ENCODE assay signal across 8 mouse cellular contexts in the genomic region with DNA sequence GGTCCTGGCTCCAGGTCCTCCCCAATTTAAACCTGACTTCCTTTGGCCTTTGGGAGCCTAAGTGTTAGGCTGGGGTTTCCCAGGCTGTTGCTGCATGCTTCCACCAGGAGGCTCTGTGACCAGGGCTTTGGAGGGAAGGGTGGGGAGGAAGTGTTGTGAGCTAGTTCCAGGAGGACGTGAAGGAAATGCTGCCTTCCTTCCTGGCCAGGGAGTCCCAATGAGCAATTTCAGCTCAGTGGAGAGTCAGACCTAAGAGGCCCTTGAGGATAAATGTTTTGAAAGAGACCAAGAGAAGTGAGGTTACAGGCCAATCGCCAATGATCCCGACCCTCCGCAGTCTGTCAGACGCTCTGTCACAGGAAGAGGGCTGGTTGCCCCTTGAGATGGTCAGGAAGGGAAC. TPM values are rescaled to one million over a fixed set of nuclear protein-coding genes. Genes with fewer than 3 reads are reported as not detected.
DNase-seq lines count a peak whose midpoint lies in the region; ATAC-seq and TF ChIP-seq lines count a peak whose summit lies in the region.

No protein-coding gene starts in this region.

- no peak for TF ChIP-seq POLR2A in ES-Bruce4 (IDR thresholded peaks at IDR 0.05; ENCODE audit: insufficient read depth, low read length)
- no peak for TF ChIP-seq POLR2A in bone marrow macrophage, adult 2 months (IDR thresholded peaks at IDR 0.05; ENCODE audit: borderline replicate concordance, low read depth, low read length)

- no peak for TF ChIP-seq EP300 in ES-Bruce4 (IDR thresholded peaks at IDR 0.05; ENCODE audit: insufficient read depth, low read depth, low read length)

- no peak overlapping the region for H3K9ac ChIP-seq in ES-Bruce4 (ENCODE audit: low read depth, poor library complexity, severe bottlenecking)
- peak overlapping the region; percentile 58 for H3K9ac ChIP-seq in heart, embryonic 14.5 days (ENCODE audit: low read length)
- H3K9ac ChIP-seq in liver, embryonic 16.5 days (ENCODE audit: low read depth, low read length) = peak overlapping the region; percentile 41
- H3K9ac ChIP-seq in neural tube, embryonic 14.5 days (replicated peaks; ENCODE audit: low read depth, low read length) = no peak overlapping the region

- H3K27me3 ChIP-seq in ES-Bruce4 (ENCODE audit: control insufficient read depth, insufficient read depth, low read length, poor library complexity, severe bottlenecking) = no peaks in the 10 kb centered on the region
- H3K27me3 ChIP-seq in heart, embryonic 14.5 days (ENCODE audit: control insufficient read depth, insufficient read depth, low read length) = no peaks in the 10 kb centered on the region
- H3K27me3 ChIP-seq in liver, embryonic 16.5 days (ENCODE audit: control insufficient read depth, insufficient read depth, low read depth, low read length) = no peaks in the 10 kb centered on the region
- peaks cover 2% of the 10 kb centered on the region; the same call in 1 of the 2 replicates for H3K27me3 ChIP-seq in neural tube, embryonic 14.5 days (ENCODE audit: control insufficient read depth, insufficient read depth, low read length)

- H3K9me3 ChIP-seq in ES-Bruce4 (replicated peaks; ENCODE audit: control insufficient read depth, insufficient read depth, low read length, poor library complexity, severe bottlenecking) = no peaks in the 10 kb centered on the region
- no peaks in the 10 kb centered on the region for H3K9me3 ChIP-seq in heart, embryonic 14.5 days (ENCODE audit: control insufficient read depth, low read length)
- no peaks in the 10 kb centered on the region for H3K9me3 ChIP-seq in liver, embryonic 16.5 days (replicated peaks; ENCODE audit: control insufficient read depth, low read length)
- no peaks in the 10 kb centered on the region for H3K9me3 ChIP-seq in neural tube, embryonic 14.5 days (ENCODE audit: control insufficient read depth, low read length)

- H3K4me3 ChIP-seq in ES-Bruce4 (ENCODE audit: low read depth, low read length) = no peak overlapping the region
- no peak overlapping the region for H3K4me3 ChIP-seq in bone marrow macrophage, adult 2 months (ENCODE audit: insufficient read depth, low read length)
- H3K4me3 ChIP-seq in heart, embryonic 14.5 days (ENCODE audit: control insufficient read depth in 1 of 2, insufficient read depth in 1 of 2, low read depth in 1 of 2, low read length in 2 of 2) = peak overlapping the region; percentile 25 to 27
- H3K4me3 ChIP-seq in liver, embryonic 16.5 days (ENCODE audit: low read depth, low read length) = peak overlapping the region; percentile 17; the same call in 1 of the 2 replicates
- no peak overlapping the region for H3K4me3 ChIP-seq in neural tube, embryonic 14.5 days (ENCODE audit: low read depth, low read length)

- TF ChIP-seq CTCF in ES-Bruce4 (IDR thresholded peaks at IDR 0.05; ENCODE audit: low read depth, low read length) = peak; percentile 65
- TF ChIP-seq CTCF in bone marrow macrophage, adult 2 months (IDR thresholded peaks at IDR 0.05; ENCODE audit: low read depth, low read length) = peak; percentile 56; the same call in 1 of the 2 replicates

- peak; percentile 60 for ATAC-seq in erythroid progenitor cell, adult 5-6 weeks (replicated peaks; ENCODE audit: low FRiP score, poor library complexity, severe bottlenecking)
- ATAC-seq in heart, embryonic 14.5 days (ENCODE audit: insufficient number of reproducible peaks, insufficient read depth, low FRiP score, low read depth) = peak; percentile 55; the same call in 1 of the 2 replicates
- peak; percentile 22; the same call in 1 of the 2 replicates for ATAC-seq in liver, embryonic 16.5 days (ENCODE audit: low read depth)
- ATAC-seq in neural tube, embryonic 14.5 days (ENCODE audit: low read depth) = no peak

- H3K4me2 ChIP-seq in heart, embryonic 14.5 days (ENCODE audit: low read length) = peak overlapping the region; percentile 61
- H3K4me2 ChIP-seq in liver, embryonic 16.5 days (ENCODE audit: low read depth, low read length) = peak overlapping the region; percentile 47
- peak overlapping the region; percentile 8; the same call in 1 of the 2 replicates for H3K4me2 ChIP-seq in neural tube, embryonic 14.5 days (ENCODE audit: low read depth, low read length)

- H3K27ac ChIP-seq in ES-Bruce4 (ENCODE audit: insufficient read depth, low read length) = no peak overlapping the region
- no peak overlapping the region for H3K27ac ChIP-seq in bone marrow macrophage, adult 2 months (ENCODE audit: insufficient read depth, low read depth, low read length)
- peak overlapping the region; percentile 78 to 80 for H3K27ac ChIP-seq in heart, embryonic 14.5 days (replicated peaks in 1 of 2; ENCODE audit: control insufficient read depth in 1 of 2, insufficient read depth in 1 of 2, low read depth in 2 of 2, low read length in 2 of 2)
- peak overlapping the region; percentile 84 for H3K27ac ChIP-seq in liver, embryonic 16.5 days (ENCODE audit: low read length)
- no peak overlapping the region for H3K27ac ChIP-seq in neural tube, embryonic 14.5 days (ENCODE audit: low read depth, low read length)

- 28% methylated on average over 5 of the region's 5 CpGs for WGBS in heart, embryonic 14.5 days
- WGBS in liver, embryonic 16.5 days (ENCODE audit: insufficient replicate concordance) = under 1% methylated on average over 5 of the region's 5 CpGs
- 38% methylated on average over 5 of the region's 5 CpGs for WGBS in neural tube, embryonic 14.5 days

- H3K36me3 ChIP-seq in ES-Bruce4 (ENCODE audit: control insufficient read depth, insufficient read depth, low read length, poor library complexity, severe bottlenecking) = no peaks in the 10 kb centered on the region
- no peaks in the 10 kb centered on the region for H3K36me3 ChIP-seq in heart, embryonic 14.5 days (ENCODE audit: control insufficient read depth, insufficient read depth, low read length)
- H3K36me3 ChIP-seq in liver, embryonic 16.5 days (ENCODE audit: control insufficient read depth, insufficient read depth) = no peaks in the 10 kb centered on the region
- H3K36me3 ChIP-seq in neural tube, embryonic 14.5 days (ENCODE audit: control insufficient read depth, insufficient read depth, low read length) = no peaks in the 10 kb centered on the region

- DNase-seq in kidney, postnatal 10 days = peak; percentile 87
- peak; percentile 60 to 77 for DNase-seq in urinary bladder, postnatal 36 days (ENCODE audit: low spot score in 2 of 2)

- H3K4me1 ChIP-seq in ES-Bruce4 (ENCODE audit: control insufficient read depth, insufficient read depth, low read length) = no peaks in the 10 kb centered on the region
- H3K4me1 ChIP-seq in bone marrow macrophage, adult 2 months (ENCODE audit: control insufficient read depth, insufficient read depth, low read length) = peaks cover 4% of the 10 kb centered on the region
- H3K4me1 ChIP-seq in heart, embryonic 14.5 days (ENCODE audit: control insufficient read depth in 2 of 2, insufficient read depth in 2 of 2, low read length in 2 of 2) = peaks cover 8 to 11% of the 10 kb centered on the region in 2 experiments
- peaks cover 24% of the 10 kb centered on the region for H3K4me1 ChIP-seq in liver, embryonic 16.5 days (ENCODE audit: control insufficient read depth, low read depth, low read length)
- 0 out of 2 replicates have a peak, but pooled peaks cover 4% of the 10 kb centered on the region for H3K4me1 ChIP-seq in neural tube, embryonic 14.5 days (ENCODE audit: control insufficient read depth, insufficient read depth, low read length)

RNA-seq across cellular contexts. Expression of a gene that starts 7.1 kb away (rescaled TPM):
- 70.9 and 77.4 TPM in 2 replicates for polyA plus RNA-seq in ES-Bruce4 (2011; ENCODE audit: insufficient read depth, insufficient read length, low read depth, missing spikeins)
- 143 and 153 TPM in 2 replicates for polyA plus RNA-seq in bone marrow macrophage, adult 2 months (2012; ENCODE audit: insufficient read depth, insufficient read length, missing spikeins)
- 59.5 and 93.9 TPM in 2 replicates for total RNA-seq in erythroid progenitor cell, adult 5-6 weeks (2015; ENCODE audit: low replicate concordance)
- 10.8 and 24.5 TPM in 2 replicates for total RNA-seq in erythroid progenitor cell, adult 5-6 weeks (2017; ENCODE audit: low replicate concordance)
- polyA plus RNA-seq in heart, embryonic 14.5 days (2014; fragmentation: Nextera tagmentation; extraction: Ambion mirVana) = 144 and 148 TPM in 2 replicates
- polyA plus RNA-seq in liver, embryonic 16.5 days (2015; fragmentation: Nextera tagmentation; extraction: Ambion mirVana) = 222 and 226 TPM in 2 replicates
- polyA plus RNA-seq in neural tube, embryonic 14.5 days (2014; fragmentation: Nextera tagmentation; extraction: Ambion mirVana) = 108 and 125 TPM in 2 replicates

RNA-seq across cellular contexts. Expression of a gene that starts 29.7 kb away (rescaled TPM):
- 4.8 and 6.2 TPM in 2 replicates for polyA plus RNA-seq in ES-Bruce4 (2011; ENCODE audit: insufficient read depth, insufficient read length, low read depth, missing spikeins)
- polyA plus RNA-seq in bone marrow macrophage, adult 2 months (2012; ENCODE audit: insufficient read depth, insufficient read length, missing spikeins) = not detected in 2 replicates
- not detected in 2 replicates for total RNA-seq in erythroid progenitor cell, adult 5-6 weeks (2015; ENCODE audit: low replicate concordance)
- 0.26 TPM in 1 of 2 replicates, not detected in the other for total RNA-seq in erythroid progenitor cell, adult 5-6 weeks (2017; ENCODE audit: low replicate concordance)
- 1.3 and 1.5 TPM in 2 replicates for polyA plus RNA-seq in heart, embryonic 14.5 days (2014; fragmentation: Nextera tagmentation; extraction: Ambion mirVana)
- 1.9 and 2.0 TPM in 2 replicates for polyA plus RNA-seq in liver, embryonic 16.5 days (2015; fragmentation: Nextera tagmentation; extraction: Ambion mirVana)
- 0.48 and 1.6 TPM in 2 replicates for polyA plus RNA-seq in neural tube, embryonic 14.5 days (2014; fragmentation: Nextera tagmentation; extraction: Ambion mirVana)

RNA-seq across cellular contexts. Expression of a gene that starts 42.2 kb away (rescaled TPM):
- polyA plus RNA-seq in ES-Bruce4 (2011; ENCODE audit: insufficient read depth, insufficient read length, low read depth, missing spikeins) = not detected in 2 replicates
- polyA plus RNA-seq in bone marrow macrophage, adult 2 months (2012; ENCODE audit: insufficient read depth, insufficient read length, missing spikeins) = not detected in 2 replicates
- 1.3 TPM in 1 of 2 replicates, not detected in the other for total RNA-seq in erythroid progenitor cell, adult 5-6 weeks (2015; ENCODE audit: low replicate concordance)
- total RNA-seq in erythroid progenitor cell, adult 5-6 weeks (2017; ENCODE audit: low replicate concordance) = 0.64 TPM in 1 of 2 replicates, not detected in the other
- not detected in 2 replicates for polyA plus RNA-seq in heart, embryonic 14.5 days (2014; fragmentation: Nextera tagmentation; extraction: Ambion mirVana)
- polyA plus RNA-seq in liver, embryonic 16.5 days (2015; fragmentation: Nextera tagmentation; extraction: Ambion mirVana) = 42.6 and 42.9 TPM in 2 replicates
- 0.21 TPM in 1 of 2 replicates, not detected in the other for polyA plus RNA-seq in neural tube, embryonic 14.5 days (2014; fragmentation: Nextera tagmentation; extraction: Ambion mirVana)

Comparison
In these comparisons a context has a peak if more than half of its experiments do, and no peak if none do; other contexts are left out.
1. H3K27ac ChIP-seq: peak in heart, embryonic 14.5 days (2 of 2) and liver, embryonic 16.5 days (single experiment); none in ES-Bruce4 (single experiment), bone marrow macrophage, adult 2 months (single experiment) and neural tube, embryonic 14.5 days (single experiment).
2. H3K4me3 ChIP-seq: peak in heart, embryonic 14.5 days (2 of 2) and liver, embryonic 16.5 days (single experiment); none in ES-Bruce4 (single experiment), bone marrow macrophage, adult 2 months (single experiment) and neural tube, embryonic 14.5 days (single experiment).
3. H3K9ac ChIP-seq: peak in heart, embryonic 14.5 days (single experiment) and liver, embryonic 16.5 days (single experiment); none in ES-Bruce4 (single experiment) and neural tube, embryonic 14.5 days (single experiment).
4. H3K4me2 ChIP-seq: peak in every context shown above with its lines; median percentile 61 in heart, embryonic 14.5 days; 47 in liver, embryonic 16.5 days; 8 in neural tube, embryonic 14.5 days.
5. RNA of a gene that starts 42.2 kb away (polyA plus RNA-seq): 42.6 to 42.9 TPM in liver, embryonic 16.5 days; 0.21 TPM in neural tube, embryonic 14.5 days, not detected in bone marrow macrophage, adult 2 months, not detected in ES-Bruce4 and not detected in heart, embryonic 14.5 days; every median in the first group is over 10 times any median in the second.